8 mouse cellular contexts compared by ENCODE assay signal in genomic region chr7:128462406-128462805, GRCm38 (mm10). TPM values are rescaled to one million over a fixed set of nuclear protein-coding genes. Genes with fewer than 3 reads are reported as not detected.
DNase-seq lines count a peak whose midpoint lies in the region; ATAC-seq and TF ChIP-seq lines count a peak whose summit lies in the region.

No protein-coding gene starts in this region.

- peak overlapping the region; percentile 78 for H3K4me2 ChIP-seq in limb, embryonic 11.5 days (ENCODE audit: low read depth, severe bottlenecking)
- peak overlapping the region; percentile 64 for H3K4me2 ChIP-seq in neural tube, embryonic 13.5 days

- H3K4me3 ChIP-seq in gastrocnemius, adult 2 months: peak overlapping the region; percentile 96
- peak overlapping the region; percentile 95 for H3K4me3 ChIP-seq in embryonic facial prominence, embryonic 10.5 days
- H3K4me3 ChIP-seq in limb, embryonic 11.5 days (ENCODE audit: low read depth, low read length): peak overlapping the region; percentile 95; the same call in 1 of the 2 replicates
- H3K4me3 ChIP-seq in neural tube, embryonic 13.5 days: peak overlapping the region; percentile 86

- no peak for TF ChIP-seq CTCF in gastrocnemius, adult 2 months (IDR thresholded peaks at IDR 0.05)

- no peak overlapping the region for H3K27ac ChIP-seq in gastrocnemius, adult 2 months
- peak overlapping the region; percentile 97 for H3K27ac ChIP-seq in embryonic facial prominence, embryonic 10.5 days (replicated peaks)
- H3K27ac ChIP-seq in limb, embryonic 11.5 days (replicated peaks; ENCODE audit: low read depth, low read length): no peak overlapping the region
- H3K27ac ChIP-seq in neural tube, embryonic 13.5 days (replicated peaks): no peak overlapping the region

- no peak for DNase-seq in gastrocnemius, adult 2 months
- no peak for DNase-seq in gastrocnemius, postnatal 36 days
- DNase-seq in B cell, adult 2 months: peak; percentile 15 to 22
- DNase-seq in embryonic facial prominence, embryonic 10.5 days (ENCODE audit: low spot score): peak; percentile 35
- DNase-seq in limb, embryonic 11.5 days (ENCODE audit: low spot score): peak; percentile 43
- no peak for DNase-seq in spleen, postnatal 36 days (ENCODE audit: low spot score in 2 of 2)
- DNase-seq in spleen, postnatal 14 days (ENCODE audit: low spot score in 2 of 2): no peak

- H3K27me3 ChIP-seq in embryonic facial prominence, embryonic 10.5 days (replicated peaks; ENCODE audit: low read depth, poor library complexity, severe bottlenecking): no peaks in the 10 kb centered on the region
- H3K27me3 ChIP-seq in limb, embryonic 11.5 days (ENCODE audit: control insufficient read depth, insufficient read depth, low read length): no peaks in the 10 kb centered on the region
- no peaks in the 10 kb centered on the region for H3K27me3 ChIP-seq in neural tube, embryonic 13.5 days

- intact Hi-C loops in gastrocnemius, adult 2 months (cut with DNase I): loop anchor here (5.0 kb wide), 2 partner anchors 60 to 225 kb away; partner anchors contain the start of genes 9130023H24Rik, Armc5 and Bag3
- intact Hi-C loops in gastrocnemius, postnatal 36 days (cut with DNase I): loop anchor here (5.0 kb wide), 1 partner anchor 60 kb away; the partner anchor contains the start of gene Bag3

- ATAC-seq in limb, embryonic 11.5 days (ENCODE audit: insufficient number of reproducible peaks, low FRiP score, low TSS enrichment, low read depth): no peak
- no peak for ATAC-seq in neural tube, embryonic 13.5 days (ENCODE audit: low read depth)

- H3K9ac ChIP-seq in limb, embryonic 11.5 days (ENCODE audit: low read length): no peak overlapping the region
- peak overlapping the region; percentile 58 for H3K9ac ChIP-seq in neural tube, embryonic 13.5 days

- H3K4me1 ChIP-seq in embryonic facial prominence, embryonic 10.5 days: peaks cover 25% of the 10 kb centered on the region
- H3K4me1 ChIP-seq in limb, embryonic 11.5 days (ENCODE audit: control insufficient read depth, insufficient read depth, low read length): peaks cover 3% of the 10 kb centered on the region; the same call in 1 of the 2 replicates
- peaks cover 29% of the 10 kb centered on the region for H3K4me1 ChIP-seq in neural tube, embryonic 13.5 days (replicated peaks)

- no peaks in the 10 kb centered on the region for H3K36me3 ChIP-seq in embryonic facial prominence, embryonic 10.5 days (replicated peaks)
- no peaks in the 10 kb centered on the region for H3K36me3 ChIP-seq in limb, embryonic 11.5 days (ENCODE audit: control insufficient read depth, insufficient read depth, low read length)
- no peaks in the 10 kb centered on the region for H3K36me3 ChIP-seq in neural tube, embryonic 13.5 days

- WGBS in embryonic facial prominence, embryonic 10.5 days: 70% methylated on average over 5 of the region's 5 CpGs
- WGBS in limb, embryonic 11.5 days: 77% methylated on average over 5 of the region's 5 CpGs
- 73% methylated on average over 5 of the region's 5 CpGs for WGBS in neural tube, embryonic 13.5 days

- H3K9me3 ChIP-seq in embryonic facial prominence, embryonic 10.5 days: no peaks in the 10 kb centered on the region
- H3K9me3 ChIP-seq in limb, embryonic 11.5 days (ENCODE audit: control insufficient read depth, low read length): no peaks in the 10 kb centered on the region
- H3K9me3 ChIP-seq in neural tube, embryonic 13.5 days: no peaks in the 10 kb centered on the region

RNA-seq across cellular contexts. Expression of gene Tial1, which starts 0.9 kb away (rescaled TPM):
- total RNA-seq in gastrocnemius, adult 2 months (2021): 10 to 100 TPM; 46.9 to 50.7 TPM
- total RNA-seq in gastrocnemius, postnatal 36 days (2021): 10 to 100 TPM; 35.3 to 38.8 TPM
- polyA plus RNA-seq in embryonic facial prominence, embryonic 10.5 days (2016; fragmentation: Nextera tagmentation; extraction: Ambion mirVana): 25.3 and 27.0 TPM in 2 replicates
- 39.5 and 42.2 TPM in 2 replicates for polyA plus RNA-seq in limb, embryonic 11.5 days (2014; fragmentation: Nextera tagmentation; extraction: Ambion mirVana)
- polyA plus RNA-seq in neural tube, embryonic 13.5 days (2015; fragmentation: Nextera tagmentation; extraction: Ambion mirVana): 32.2 and 34.3 TPM in 2 replicates

RNA-seq across cellular contexts. Expression of gene Rgs10, which starts 43.8 kb away (rescaled TPM):
- 1 to 10 TPM; 2.0 to 4.8 TPM for total RNA-seq in gastrocnemius, adult 2 months (2021)
- 1 to 10 TPM; 3.1 to 3.4 TPM for total RNA-seq in gastrocnemius, postnatal 36 days (2021)
- 4.1 and 8.2 TPM in 2 replicates for polyA plus RNA-seq in embryonic facial prominence, embryonic 10.5 days (2016; fragmentation: Nextera tagmentation; extraction: Ambion mirVana)
- polyA plus RNA-seq in limb, embryonic 11.5 days (2014; fragmentation: Nextera tagmentation; extraction: Ambion mirVana): 5.9 and 7.0 TPM in 2 replicates
- polyA plus RNA-seq in neural tube, embryonic 13.5 days (2015; fragmentation: Nextera tagmentation; extraction: Ambion mirVana): 48.6 and 54.8 TPM in 2 replicates

Comparison
In these comparisons a context has a peak if more than half of its experiments do, and no peak if none do; other contexts are left out.
1. DNase-seq: peak in B cell, adult 2 months (2 of 2), embryonic facial prominence, embryonic 10.5 days (single experiment) and limb, embryonic 11.5 days (single experiment); none in gastrocnemius, adult 2 months (single experiment), gastrocnemius, postnatal 36 days (0 of 2), spleen, postnatal 36 days (0 of 2) and spleen, postnatal 14 days (0 of 2).
2. Peak in every context shown above with its lines, with median percentiles within 50 percentile points of each other: H3K4me3 ChIP-seq.